Mouse (Mus musculus) cerebellum, postnatal 36 days (tissue): ENCODE results near the gene Hist1h3b.
"Not testable (repeated sequence)": the region's sequence is repeated elsewhere in the genome, so short reads cannot be mapped to it uniquely, and the experiment has no call there.

Experiments
- DNase-seq, 2 experiments: peaks; one replicate each; pipeline ENCODE4 v3.0.0; 2021 to 2022; ENCODE audit warnings: mixed read lengths in 2 of 2

Gene Hist1h3b

GRCm38 (mm10) chr13:23752067-23752741 lies at the start of gene Hist1h3b:
Gene Hist1h3b (plus strand): TSS chr13:23752267.
- DNase-seq = peak; percentile 78 to 84

- not testable (repeated sequence) for DNase-seq
Measured at GRCm38 (mm10) chr13:23702801-23703200, 49.3 kb upstream of the Hist1h3b start.

- DNase-seq = no peak
Measured at GRCm38 (mm10) chr13:23705751-23706356, 46.2 kb upstream of the Hist1h3b start.

GRCm38 (mm10) chr13:23706771-23707170 lies 45.3 kb upstream of the Hist1h3b start:
- DNase-seq = no peak

GRCm38 (mm10) chr13:23708041-23708440 lies 44.0 kb upstream of the Hist1h3b start:
- no peak for DNase-seq

GRCm38 (mm10) chr13:23708654-23709053 lies 43.4 kb upstream of the Hist1h3b start:
- DNase-seq = no peak

- DNase-seq = no peak
Measured at GRCm38 (mm10) chr13:23709714-23710373, 42.2 kb upstream of the Hist1h3b start.

GRCm38 (mm10) chr13:23710374-23711089 lies 41.5 kb upstream of the Hist1h3b start, which contains the start of gene Hfe:
Gene Hfe (minus strand): TSS chr13:23710854.
- no peak for DNase-seq

- no peak for DNase-seq
Measured at GRCm38 (mm10) chr13:23716261-23717042, 35.6 kb upstream of the Hist1h3b start.

- DNase-seq = no peak
Measured at GRCm38 (mm10) chr13:23717176-23717575, 34.9 kb upstream of the Hist1h3b start.

- not testable (repeated sequence) for DNase-seq
Measured at GRCm38 (mm10) chr13:23717593-23718245, 34.3 kb upstream of the Hist1h3b start.

- no peak for DNase-seq
Measured at GRCm38 (mm10) chr13:23724239-23724638, 27.8 kb upstream of the Hist1h3b start.

GRCm38 (mm10) chr13:23725213-23725612 lies 26.9 kb upstream of the Hist1h3b start:
- no peak for DNase-seq

- DNase-seq = no peak
Measured at GRCm38 (mm10) chr13:23728472-23729191, 23.4 kb upstream of the Hist1h3b start.

- no peak for DNase-seq
Measured at GRCm38 (mm10) chr13:23729192-23729525, 22.9 kb upstream of the Hist1h3b start.

- DNase-seq = no peak
Measured at GRCm38 (mm10) chr13:23729706-23730105, 22.4 kb upstream of the Hist1h3b start.

GRCm38 (mm10) chr13:23730479-23730878 lies 21.6 kb upstream of the Hist1h3b start:
- no peak for DNase-seq

- no peak for DNase-seq
Measured at GRCm38 (mm10) chr13:23732156-23732804, 19.8 kb upstream of the Hist1h3b start.

- DNase-seq = no peak
Measured at GRCm38 (mm10) chr13:23737091-23737490, 15.0 kb upstream of the Hist1h3b start.

GRCm38 (mm10) chr13:23738041-23738440 lies 14.0 kb upstream of the Hist1h3b start:
- no peak for DNase-seq

GRCm38 (mm10) chr13:23738677-23739068 lies 13.4 kb upstream of the Hist1h3b start, which contains the start of gene Hist1h1c:
Gene Hist1h1c (plus strand): TSS chr13:23738808.
- DNase-seq = peak; percentile 75 to 77
